Mouse (Mus musculus) heart, embryonic 11.5 days (tissue): ENCODE results near the gene Irf2bp1. TPM values are rescaled to one million over a fixed set of nuclear protein-coding genes. Genes with fewer than 3 reads are reported as not detected.
A peak's percentile ranks its signal among the peaks of the same experiment; 100 is the strongest.

Experiments
- ATAC-seq: fragments of 200-750 bp; cut with Nextera tagmentation; replicated peaks from 2 replicates; pipeline ENCODE4 v1.8.0; 2017; ENCODE audit warnings: moderate library complexity; ENCODE audit not compliant: insufficient number of reproducible peaks, low FRiP score, low TSS enrichment
- H3K27ac ChIP-seq: fragments of 300-500 bp; sonication (generic); 2 replicates; pipeline ENCODE4 v1.5.1; 2014; ENCODE audit warnings: mild to moderate bottlenecking, low read depth, low read length
- H3K27me3 ChIP-seq: fragments of 300-500 bp; sonication (generic); 2 replicates; pipeline ENCODE4 v1.6.1; 2014; ENCODE audit warnings: mild to moderate bottlenecking, low read length, mixed read lengths; ENCODE audit not compliant: control insufficient read depth, insufficient read depth
- H3K36me3 ChIP-seq: fragments of 300-500 bp; sonication (generic); 2 replicates; pipeline ENCODE4 v1.6.1; 2014; ENCODE audit warnings: mild to moderate bottlenecking, low read length, moderate library complexity, mixed read lengths; ENCODE audit not compliant: control insufficient read depth, insufficient read depth
- H3K4me1 ChIP-seq: fragments of 300-500 bp; sonication (generic); 2 replicates; pipeline ENCODE4 v1.6.1; 2014; ENCODE audit warnings: low read length; ENCODE audit not compliant: control insufficient read depth, insufficient read depth
- H3K4me2 ChIP-seq: fragments of 300-500 bp; sonication (generic); 2 replicates; pipeline ENCODE4 v1.6.1; 2014; ENCODE audit warnings: mild to moderate bottlenecking, moderate library complexity
- H3K4me3 ChIP-seq: fragments of 300-500 bp; sonication (generic); 2 replicates; pipeline ENCODE4 v1.5.1; 2014; ENCODE audit warnings: low read depth, low read length
- H3K9ac ChIP-seq: fragments of 300-500 bp; sonication (generic); 2 replicates; pipeline ENCODE4 v1.6.1; 2014; ENCODE audit warnings: mild to moderate bottlenecking, low read depth, low read length, moderate library complexity
- H3K9me3 ChIP-seq: fragments of 300-500 bp; sonication (generic); replicated peaks from 2 replicates; pipeline ENCODE4 v1.6.1; 2016; ENCODE audit warnings: low read length; ENCODE audit not compliant: control insufficient read depth
- WGBS: fragments of 180-500 bp; shearing (Covaris S2); extraction: QIAGEN DNeasy Blood & Tissue Kit; methylation state at CpG from one replicate; pipeline ENCODE4 v1.1.7; 2014; ENCODE audit not compliant: insufficient replicate concordance; 5-methylcytosine and 5-hydroxymethylcytosine counted together
- polyA plus RNA-seq: library from polyadenylated mRNA; unstranded; fragments of >200 nt; fragmentation: Nextera tagmentation; extraction: Ambion mirVana; gene quantifications from 2 replicates; pipeline ENCODE4 v1.2.1, GENCODE M21; 2014

Gene Irf2bp1
- polyA plus RNA-seq, 1 experiment from 2014 or later: 14.2 TPM

- ATAC-seq: no peak
- no peak overlapping the region for H3K27ac ChIP-seq
- no peaks in the 10 kb centered on the region for H3K9me3 ChIP-seq
- no peak overlapping the region for H3K9ac ChIP-seq
- H3K4me2 ChIP-seq: no peak overlapping the region
- H3K4me1 ChIP-seq: 0 out of 2 replicates have a peak, but pooled peaks cover 3% of the 10 kb centered on the region
- no peak overlapping the region for H3K4me3 ChIP-seq
- H3K27me3 ChIP-seq: no peaks in the 10 kb centered on the region
- H3K36me3 ChIP-seq: peaks cover 53% of the 10 kb centered on the region
- WGBS: 86% methylated on average over 5 of the region's 5 CpGs
Observed at GRCm38 (mm10) chr7:19049252-19049651, 45.4 kb downstream of the Irf2bp1 start.

- H3K27ac ChIP-seq: no peak overlapping the region
- 0 out of 2 replicates have a peak, but pooled peaks cover 3% of the 10 kb centered on the region for H3K4me1 ChIP-seq
- no peak overlapping the region for H3K4me3 ChIP-seq
- H3K4me2 ChIP-seq: no peak overlapping the region
- no peak for ATAC-seq
- no peaks in the 10 kb centered on the region for H3K9me3 ChIP-seq
- no peak overlapping the region for H3K9ac ChIP-seq
- peaks cover 44% of the 10 kb centered on the region for H3K36me3 ChIP-seq
- 87% methylated on average over 8 of the region's 8 CpGs for WGBS
- no peaks in the 10 kb centered on the region for H3K27me3 ChIP-seq
Observed at GRCm38 (mm10) chr7:19050172-19050571, 46.3 kb downstream of the Irf2bp1 start.

GRCm38 (mm10) chr7:19051161-19051560, 47.3 kb downstream of the Irf2bp1 start:
- Histone ChIP-seq H3K4me2 (no peak overlapping the region), H3K27me3 (no peaks in the 10 kb centered on the region), H3K9ac (no peak overlapping the region), H3K36me3 (peaks cover 34% of the 10 kb centered on the region), H3K4me3 (no peak overlapping the region), H3K4me1 (0 out of 2 replicates have a peak, but pooled peaks cover 3% of the 10 kb centered on the region), H3K27ac (no peak overlapping the region), H3K9me3 (no peaks in the 10 kb centered on the region)
- no peak for ATAC-seq
- WGBS: 59% methylated on average over 4 of the region's 4 CpGs

DNA sequence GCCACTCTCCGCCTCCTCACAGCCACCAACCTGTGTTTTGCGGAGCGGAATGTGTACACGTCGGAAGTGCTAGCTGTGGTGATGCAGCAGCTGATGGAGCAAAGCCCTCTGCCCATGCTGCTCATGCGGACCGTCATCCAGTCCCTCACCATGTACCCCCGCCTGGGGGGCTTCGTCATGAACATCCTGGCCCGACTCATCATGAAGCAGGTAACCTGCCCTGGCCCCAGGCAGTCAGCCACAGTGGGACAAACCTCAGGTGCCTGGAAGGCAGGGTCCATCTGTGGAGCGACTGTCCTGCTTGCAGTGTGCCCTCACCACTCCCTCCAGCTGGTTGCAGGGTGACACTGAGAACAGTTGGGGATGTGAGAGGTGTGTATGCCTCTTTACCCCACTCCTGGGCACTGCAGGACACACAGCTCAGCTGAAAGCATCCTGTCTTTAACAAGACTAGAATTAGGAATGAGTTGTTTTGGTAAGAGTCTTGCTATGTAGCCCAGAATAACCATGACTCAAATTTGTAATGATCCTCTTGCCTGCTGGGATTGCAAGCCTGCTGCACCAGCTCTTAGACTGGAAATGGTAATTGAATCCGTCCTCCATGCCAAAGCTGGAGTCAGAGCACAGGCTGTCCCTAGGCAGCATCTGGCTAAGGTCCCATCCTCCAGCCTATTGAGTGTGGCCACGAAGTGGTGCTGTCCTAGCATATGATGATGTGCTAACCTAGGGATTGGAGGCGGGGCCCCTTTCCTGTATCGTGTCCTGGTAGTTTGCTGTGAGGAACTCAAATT, 48.7 kb downstream of the Irf2bp1 start:
- Histone ChIP-seq H3K9me3 (no peaks in the 10 kb centered on the region), H3K9ac (no peak overlapping the region), H3K4me2 (no peak overlapping the region), H3K4me3 (no peak overlapping the region), H3K36me3 (peaks cover 22% of the 10 kb centered on the region), H3K27me3 (no peaks in the 10 kb centered on the region), H3K4me1 (0 out of 2 replicates have a peak, but pooled peaks cover 3% of the 10 kb centered on the region), H3K27ac (no peak overlapping the region)
- no peak for ATAC-seq
- 87% methylated on average over 15 of the region's 15 CpGs for WGBS

GRCm38 (mm10) chr7:19053136-19053532, 49.3 kb downstream of the Irf2bp1 start:
- no peak overlapping the region for H3K4me3 ChIP-seq
- H3K9ac ChIP-seq: no peak overlapping the region
- peaks cover 20% of the 10 kb centered on the region for H3K36me3 ChIP-seq
- no peaks in the 10 kb centered on the region for H3K9me3 ChIP-seq
- 0 out of 2 replicates have a peak, but pooled peaks cover 3% of the 10 kb centered on the region for H3K4me1 ChIP-seq
- H3K27ac ChIP-seq: no peak overlapping the region
- H3K27me3 ChIP-seq: no peaks in the 10 kb centered on the region
- ATAC-seq: no peak
- no peak overlapping the region for H3K4me2 ChIP-seq
- WGBS: 91% methylated on average over 7 of the region's 7 CpGs

DNA sequence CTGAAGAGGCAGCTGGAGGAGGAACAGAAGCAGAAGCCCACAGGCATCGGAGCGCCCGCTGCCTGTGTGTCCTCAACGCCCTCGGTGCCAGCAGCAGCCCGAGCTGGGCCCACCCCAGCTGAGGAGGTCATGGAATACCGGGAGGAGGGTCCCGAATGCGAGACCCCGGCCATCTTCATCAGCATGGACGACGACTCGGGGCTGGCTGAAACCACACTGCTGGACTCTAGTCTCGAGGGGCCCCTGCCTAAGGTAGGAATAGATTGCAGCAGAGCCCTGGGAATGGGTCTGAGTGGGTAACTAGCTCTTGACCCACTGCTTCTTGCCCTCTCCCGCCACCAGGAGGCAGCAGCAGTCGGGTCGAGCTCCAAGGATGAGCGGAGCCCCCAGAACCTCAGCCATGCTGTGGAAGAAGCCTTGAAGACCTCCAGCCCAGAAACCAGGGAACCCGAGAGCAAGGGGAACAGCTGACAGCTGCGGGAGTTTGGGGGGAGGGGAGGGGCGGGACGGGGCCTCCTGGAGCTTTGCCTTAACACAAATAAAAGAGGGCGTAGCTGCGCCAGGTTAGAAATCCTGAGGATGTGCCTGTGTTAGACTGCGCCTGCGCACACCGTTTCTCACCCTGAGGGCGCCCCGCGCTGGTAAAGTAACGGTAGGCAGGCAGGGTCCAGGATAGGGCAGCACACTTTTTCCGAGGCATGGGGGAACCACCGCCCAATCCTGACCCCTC, 50.4 kb downstream of the Irf2bp1 start, which contains the start of gene Rsph6a:
Rsph6a (plus strand) TSS at position 644 of the 730 bp plus-strand sequence.
- H3K9ac ChIP-seq: no peak within 1 kb of the TSS
- peak within 1 kb of the TSS; percentile 46 for H3K4me2 ChIP-seq
- 0 out of 2 replicates have a peak, but pooled peaks cover 3% of the 10 kb centered on the region for H3K4me1 ChIP-seq
- 27% methylated on average over 33 of the region's 33 CpGs for WGBS
- no peaks in the 10 kb centered on the region for H3K27me3 ChIP-seq
- ATAC-seq: 0 out of 2 replicates have a peak, but pooled peaks have one; percentile 16
- H3K9me3 ChIP-seq: no peaks in the 10 kb centered on the region
- H3K27ac ChIP-seq: no peak within 1 kb of the TSS
- H3K36me3 ChIP-seq: peaks cover 10% of the 10 kb centered on the region
- H3K4me3 ChIP-seq: 0 out of 2 replicates have a peak within 1 kb of the TSS, but pooled peaks have one; percentile 6

GRCm38 (mm10) chr7:19054777-19055076, 50.9 kb downstream of the Irf2bp1 start:
- Histone ChIP-seq H3K36me3 (peaks cover 5% of the 10 kb centered on the region; the same call in 1 of the 2 replicates), H3K4me2 (peak overlapping the region; percentile 46), H3K4me3 (0 out of 2 replicates have a peak overlapping the region, but pooled peaks have one; percentile 6), H3K4me1 (0 out of 2 replicates have a peak, but pooled peaks cover 3% of the 10 kb centered on the region), H3K27ac (no peak overlapping the region), H3K9me3 (no peaks in the 10 kb centered on the region), H3K9ac (no peak overlapping the region), H3K27me3 (no peaks in the 10 kb centered on the region)
- no peak for ATAC-seq
- WGBS: 63% methylated on average over 9 of the region's 9 CpGs

- peaks cover 3% of the 10 kb centered on the region; the same call in 1 of the 2 replicates for H3K36me3 ChIP-seq
- no peak overlapping the region for H3K9ac ChIP-seq
- H3K27me3 ChIP-seq: no peaks in the 10 kb centered on the region
- no peaks in the 10 kb centered on the region for H3K9me3 ChIP-seq
- H3K4me1 ChIP-seq: 0 out of 2 replicates have a peak, but pooled peaks cover 3% of the 10 kb centered on the region
- no peak for ATAC-seq
- WGBS: 84% methylated on average over 8 of the region's 8 CpGs
- no peak overlapping the region for H3K4me3 ChIP-seq
- no peak overlapping the region for H3K4me2 ChIP-seq
- H3K27ac ChIP-seq: no peak overlapping the region
Observed at GRCm38 (mm10) chr7:19055108-19055507, 51.3 kb downstream of the Irf2bp1 start.
